Mouse (Mus musculus) midbrain, embryonic 16.5 days (tissue): ENCODE measurements at regions not wholly inside any gene's neighbourhood (a gene's known extent, or its start where the extent isn't known, plus 50 kb on each side); places are given as distances from the start of the nearest gene placed in this dataset.

ENCODE experiments used
- ATAC-seq: fragments of 200-750 bp; cut with Nextera tagmentation; 2 replicates; pipeline ENCODE4 v1.8.0; 2017; ENCODE audit warnings: moderate TSS enrichment
- H3K27ac ChIP-seq: fragments of 300-500 bp; sonication (generic); 2 replicates; pipeline ENCODE4 v1.5.1; 2014; ENCODE audit warnings: mild to moderate bottlenecking, low read length, mixed read lengths
- H3K27me3 ChIP-seq: fragments of 300-500 bp; sonication (generic); 2 replicates; pipeline ENCODE4 v1.6.1; 2014; ENCODE audit warnings: low read depth, low read length, mixed read lengths; ENCODE audit not compliant: control insufficient read depth, insufficient read depth
- H3K36me3 ChIP-seq: fragments of 300-500 bp; sonication (generic); 2 replicates; pipeline ENCODE4 v1.6.1; 2014; ENCODE audit warnings: mild to moderate bottlenecking, low read length, moderate library complexity, mixed read lengths; ENCODE audit not compliant: control insufficient read depth, insufficient read depth
- H3K4me1 ChIP-seq: fragments of 300-500 bp; sonication (generic); 2 replicates; pipeline ENCODE4 v1.6.1; 2014; ENCODE audit warnings: mild to moderate bottlenecking, low read length, mixed read lengths; ENCODE audit not compliant: control insufficient read depth, insufficient read depth
- H3K4me2 ChIP-seq: fragments of 300-500 bp; sonication (generic); 2 replicates; pipeline ENCODE4 v1.6.1; 2014; ENCODE audit warnings: mild to moderate bottlenecking, low read length, mixed read lengths
- H3K4me3 ChIP-seq: fragments of 300-500 bp; sonication (generic); 2 replicates; pipeline ENCODE4 v1.5.1; 2014; ENCODE audit warnings: low read depth, mild to moderate bottlenecking, low read length, moderate library complexity, mixed read lengths
- H3K9ac ChIP-seq: fragments of 300-500 bp; sonication (generic); 2 replicates; pipeline ENCODE4 v1.6.1; 2014; ENCODE audit warnings: low read depth, low read length, mixed read lengths
- H3K9me3 ChIP-seq: fragments of 300-500 bp; sonication (generic); replicated peaks from 2 replicates; pipeline ENCODE4 v1.6.1; 2014; ENCODE audit warnings: mild to moderate bottlenecking, low read length, mixed read lengths; ENCODE audit not compliant: control insufficient read depth, poor library complexity, severe bottlenecking
- WGBS: fragments of 180-500 bp; shearing (Covaris S2); extraction: QIAGEN DNeasy Blood & Tissue Kit; methylation state at CpG from one replicate; pipeline ENCODE4 v1.1.7; 2014; 5-methylcytosine and 5-hydroxymethylcytosine counted together

DNA sequence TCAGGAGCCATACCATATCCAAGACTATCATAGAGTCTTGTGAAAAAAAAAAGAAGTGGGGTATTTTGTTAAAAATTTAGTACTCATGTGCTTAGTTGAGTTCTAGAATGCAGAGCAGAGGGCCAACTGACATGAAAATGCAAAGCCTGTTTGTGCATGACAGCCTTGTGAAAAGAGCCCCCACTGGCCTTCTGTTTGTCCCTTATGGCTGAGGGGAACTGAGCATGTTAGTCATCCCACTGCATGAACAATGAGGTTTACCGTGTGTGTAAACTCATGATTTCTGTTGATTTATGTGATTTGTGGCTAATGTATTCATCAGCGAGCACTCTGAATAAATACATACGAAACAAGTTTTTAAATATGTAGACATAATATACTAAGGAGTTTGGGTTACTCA, 266.1 kb upstream of the Nox3 start:
- no peak overlapping the region for H3K9ac ChIP-seq
- no peak overlapping the region for H3K4me2 ChIP-seq
- WGBS = 53% methylated on average over 3 of the region's 3 CpGs
- no peaks in the 10 kb centered on the region for H3K27me3 ChIP-seq
- H3K36me3 ChIP-seq = no peaks in the 10 kb centered on the region
- no peak overlapping the region for H3K4me3 ChIP-seq
- H3K27ac ChIP-seq = no peak overlapping the region
- H3K4me1 ChIP-seq = no peaks in the 10 kb centered on the region
- no peak for ATAC-seq
- H3K9me3 ChIP-seq = no peaks in the 10 kb centered on the region

- no peaks in the 10 kb centered on the region for H3K36me3 ChIP-seq
- H3K4me3 ChIP-seq = no peak overlapping the region
- H3K9me3 ChIP-seq = no peaks in the 10 kb centered on the region
- no peaks in the 10 kb centered on the region for H3K4me1 ChIP-seq
- no peak for ATAC-seq
- no peak overlapping the region for H3K9ac ChIP-seq
- no peak overlapping the region for H3K27ac ChIP-seq
- no peaks in the 10 kb centered on the region for H3K27me3 ChIP-seq
- 81% methylated on average over 3 of the region's 3 CpGs for WGBS
- no peak overlapping the region for H3K4me2 ChIP-seq
Measured at GRCm38 (mm10) chr17:3946540-3946939, 250.5 kb upstream of the Nox3 start.

DNA sequence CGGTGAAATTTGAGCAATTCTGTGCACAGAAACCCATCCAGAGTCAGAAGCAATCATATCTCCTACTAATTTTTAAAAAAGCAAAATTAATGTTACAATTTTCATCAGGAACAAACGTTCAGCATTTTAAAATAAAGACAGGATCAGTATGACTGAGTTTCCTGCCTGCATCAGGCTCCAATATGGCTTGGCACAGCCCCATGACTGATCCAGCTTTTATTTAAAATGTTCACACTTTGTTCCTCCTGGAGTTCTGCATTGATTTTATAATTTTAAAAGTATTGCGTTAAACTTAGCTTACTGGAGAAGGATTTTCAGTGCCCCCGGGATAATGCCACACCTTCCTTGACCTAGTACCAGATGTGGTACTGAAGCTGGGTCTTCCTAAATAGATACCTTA, 240.3 kb upstream of the Nox3 start:
- no peak for ATAC-seq
- Histone ChIP-seq H3K4me3 (no peak overlapping the region), H3K9me3 (no peaks in the 10 kb centered on the region), H3K36me3 (no peaks in the 10 kb centered on the region), H3K9ac (no peak overlapping the region), H3K4me2 (no peak overlapping the region), H3K27me3 (no peaks in the 10 kb centered on the region), H3K4me1 (0 out of 2 replicates have a peak, but pooled peaks cover 2% of the 10 kb centered on the region), H3K27ac (no peak overlapping the region)
- WGBS = 86% methylated on average over 4 of the region's 4 CpGs

DNA sequence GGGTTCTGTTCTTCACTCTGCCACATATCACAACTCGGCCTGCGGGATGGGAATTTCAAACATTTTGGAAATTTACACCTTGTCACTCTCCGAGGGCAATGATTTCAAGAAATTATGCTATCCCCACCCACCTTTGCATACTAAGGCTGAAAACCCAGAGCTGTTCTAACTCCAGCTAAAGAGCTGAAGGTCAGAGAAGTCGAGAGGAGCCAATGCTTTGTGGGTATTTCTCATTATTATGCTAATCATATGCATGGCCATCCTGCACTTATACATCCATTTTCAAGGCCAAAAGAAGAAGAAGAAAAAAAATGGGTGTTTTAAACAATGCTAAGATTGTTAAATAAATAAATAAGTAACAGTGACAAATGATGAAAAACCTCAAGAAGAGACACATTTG, 237.1 kb upstream of the Nox3 start:
- 54% methylated on average over 4 of the region's 4 CpGs for WGBS
- no peak for ATAC-seq
- H3K9me3 ChIP-seq = no peaks in the 10 kb centered on the region
- H3K4me3 ChIP-seq = no peak overlapping the region
- no peaks in the 10 kb centered on the region for H3K36me3 ChIP-seq
- no peak overlapping the region for H3K4me2 ChIP-seq
- H3K27ac ChIP-seq = no peak overlapping the region
- 0 out of 2 replicates have a peak, but pooled peaks cover 2% of the 10 kb centered on the region for H3K4me1 ChIP-seq
- no peaks in the 10 kb centered on the region for H3K27me3 ChIP-seq
- H3K9ac ChIP-seq = no peak overlapping the region

- H3K4me2 ChIP-seq = no peak overlapping the region
- no peak overlapping the region for H3K9ac ChIP-seq
- H3K36me3 ChIP-seq = no peaks in the 10 kb centered on the region
- no peaks in the 10 kb centered on the region for H3K27me3 ChIP-seq
- H3K4me3 ChIP-seq = no peak overlapping the region
- no peak for ATAC-seq
- WGBS = 74% methylated on average over 5 of the region's 5 CpGs
- no peaks in the 10 kb centered on the region for H3K9me3 ChIP-seq
- no peak overlapping the region for H3K27ac ChIP-seq
- 0 out of 2 replicates have a peak, but pooled peaks cover 2% of the 10 kb centered on the region for H3K4me1 ChIP-seq
Measured at GRCm38 (mm10) chr17:3932071-3932470, 236.0 kb upstream of the Nox3 start.

DNA sequence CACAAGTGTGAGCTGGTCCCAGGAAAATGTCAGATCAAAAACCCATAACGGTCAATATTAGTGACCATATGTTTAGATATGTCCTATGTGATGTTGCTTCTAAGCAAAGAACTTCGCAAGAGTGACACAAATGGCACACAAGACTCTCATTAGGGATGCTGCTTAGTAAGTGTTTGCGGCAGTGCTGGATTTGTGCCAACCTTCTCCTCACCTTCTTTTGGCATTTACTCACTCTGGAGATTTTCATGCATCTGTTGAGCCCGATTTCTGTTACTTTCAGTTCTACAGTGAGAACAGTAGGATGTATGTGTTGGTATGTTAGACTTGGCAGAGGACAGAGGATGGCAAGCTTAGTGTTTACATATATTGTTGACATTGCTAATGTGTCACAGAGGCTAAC, 231.0 kb upstream of the Nox3 start:
- WGBS = 79% methylated on average over 4 of the region's 4 CpGs

DNA sequence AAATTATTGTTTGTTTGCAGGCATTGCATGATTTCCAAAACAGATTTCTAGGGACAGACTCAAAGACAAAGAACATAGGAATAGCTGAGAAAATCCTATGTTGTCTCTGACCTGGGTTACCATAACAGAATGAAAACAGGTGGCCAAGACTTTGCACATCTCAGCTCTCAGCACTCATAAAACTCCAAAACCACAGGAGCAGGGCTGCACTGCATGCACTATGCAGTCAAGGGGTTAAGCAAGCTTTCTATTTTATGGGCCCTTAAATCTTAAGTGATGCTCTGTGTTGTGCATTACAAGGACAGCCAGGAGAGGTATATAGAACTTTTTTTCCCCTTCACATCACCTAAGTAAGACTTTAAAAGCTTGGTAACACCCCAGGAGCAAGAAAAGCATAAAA, 224.2 kb upstream of the Nox3 start:
- H3K4me3 ChIP-seq = no peak overlapping the region
- no peak for ATAC-seq
- no peaks in the 10 kb centered on the region for H3K4me1 ChIP-seq
- H3K9ac ChIP-seq = no peak overlapping the region
- no peak overlapping the region for H3K27ac ChIP-seq
- no peaks in the 10 kb centered on the region for H3K36me3 ChIP-seq
- no peaks in the 10 kb centered on the region for H3K27me3 ChIP-seq
- H3K9me3 ChIP-seq = no peaks in the 10 kb centered on the region
- no peak overlapping the region for H3K4me2 ChIP-seq

More for the DNA sequence above, 231.0 kb upstream of the Nox3 start:
- Histone ChIP-seq H3K27me3 (no peaks in the 10 kb centered on the region), H3K4me3 (no peak overlapping the region), H3K9ac (no peak overlapping the region), H3K4me1 (no peaks in the 10 kb centered on the region), H3K27ac (no peak overlapping the region), H3K4me2 (no peak overlapping the region), H3K36me3 (no peaks in the 10 kb centered on the region), H3K9me3 (no peaks in the 10 kb centered on the region)
- ATAC-seq = no peak

- H3K27ac ChIP-seq = no peak overlapping the region
- H3K4me2 ChIP-seq = no peak overlapping the region
- no peak overlapping the region for H3K4me3 ChIP-seq
- ATAC-seq = no peak
- WGBS = 83% methylated on average over 3 of the region's 3 CpGs
- H3K36me3 ChIP-seq = no peaks in the 10 kb centered on the region
- H3K4me1 ChIP-seq = no peaks in the 10 kb centered on the region
- H3K9ac ChIP-seq = no peak overlapping the region
- no peaks in the 10 kb centered on the region for H3K9me3 ChIP-seq
- H3K27me3 ChIP-seq = no peaks in the 10 kb centered on the region
Measured at GRCm38 (mm10) chr17:3892826-3893225, 196.8 kb upstream of the Nox3 start.

DNA sequence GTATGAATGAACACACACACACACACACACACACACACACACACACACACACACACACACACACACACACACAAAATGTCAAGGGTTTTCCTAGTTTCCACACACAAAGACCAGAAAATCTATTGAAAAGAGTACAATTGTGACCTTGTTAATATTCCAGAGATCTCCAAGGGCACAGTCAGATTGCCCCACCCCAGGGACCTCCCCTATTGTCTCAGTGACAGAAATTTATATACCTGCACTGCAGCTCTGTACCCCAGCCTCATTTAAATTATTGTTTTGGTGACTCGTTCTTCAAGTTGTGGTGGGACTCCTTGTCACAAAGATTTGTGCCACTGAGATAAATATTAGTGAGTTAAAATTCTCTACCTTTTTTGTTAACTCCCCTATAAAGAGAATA, 187.1 kb upstream of the Nox3 start:
- no peaks in the 10 kb centered on the region for H3K4me1 ChIP-seq
- H3K27ac ChIP-seq = no peak overlapping the region
- H3K9ac ChIP-seq = no peak overlapping the region
- WGBS = 42% methylated on average over 1 of the region's 1 CpGs
- no peaks in the 10 kb centered on the region for H3K36me3 ChIP-seq
- ATAC-seq = no peak
- H3K27me3 ChIP-seq = no peaks in the 10 kb centered on the region
- no peak overlapping the region for H3K4me3 ChIP-seq
- no peaks in the 10 kb centered on the region for H3K9me3 ChIP-seq
- H3K4me2 ChIP-seq = no peak overlapping the region

GRCm38 (mm10) chr17:3879075-3879474, 183.0 kb upstream of the Nox3 start:
- Histone ChIP-seq H3K27me3 (no peaks in the 10 kb centered on the region), H3K9me3 (no peaks in the 10 kb centered on the region), H3K9ac (no peak overlapping the region), H3K4me2 (no peak overlapping the region), H3K36me3 (no peaks in the 10 kb centered on the region), H3K27ac (no peak overlapping the region), H3K4me1 (no peaks in the 10 kb centered on the region), H3K4me3 (no peak overlapping the region)
- no peak for ATAC-seq
- WGBS = 72% methylated on average over 3 of the region's 3 CpGs
